Mouse (Mus musculus): ENCODE measurements around the gene Hspa12b. TPM values are rescaled to one million over a fixed set of nuclear protein-coding genes. Genes with fewer than 3 reads are reported as not detected.

Hspa12b gene
- polyA plus RNA-seq, 1 experiment from 2014 or later = 2.1 TPM

GRCm38 (mm10) chr2:131149254-131149578 lies 22.1 kb downstream of the Hspa12b start:
- H3K4me1 ChIP-seq (replicated peaks) = peaks cover 50% of the 10 kb centered on the region
- ATAC-seq (ENCODE audit: low read depth) (no peak), DNase-seq (no peak)
- no peak overlapping the region for H3K4me3 ChIP-seq (replicated peaks)
- no peaks in the 10 kb centered on the region for H3K9me3 ChIP-seq (replicated peaks)
- H3K4me2 ChIP-seq = no peak overlapping the region
- peak overlapping the region; percentile 44 for H3K27ac ChIP-seq
- 86% methylated on average over 3 of the region's 3 CpGs for WGBS (ENCODE audit: insufficient replicate concordance)
- H3K27me3 ChIP-seq = no peaks in the 10 kb centered on the region
- H3K36me3 ChIP-seq = peaks cover 97% of the 10 kb centered on the region
- H3K9ac ChIP-seq = no peak overlapping the region

DNA sequence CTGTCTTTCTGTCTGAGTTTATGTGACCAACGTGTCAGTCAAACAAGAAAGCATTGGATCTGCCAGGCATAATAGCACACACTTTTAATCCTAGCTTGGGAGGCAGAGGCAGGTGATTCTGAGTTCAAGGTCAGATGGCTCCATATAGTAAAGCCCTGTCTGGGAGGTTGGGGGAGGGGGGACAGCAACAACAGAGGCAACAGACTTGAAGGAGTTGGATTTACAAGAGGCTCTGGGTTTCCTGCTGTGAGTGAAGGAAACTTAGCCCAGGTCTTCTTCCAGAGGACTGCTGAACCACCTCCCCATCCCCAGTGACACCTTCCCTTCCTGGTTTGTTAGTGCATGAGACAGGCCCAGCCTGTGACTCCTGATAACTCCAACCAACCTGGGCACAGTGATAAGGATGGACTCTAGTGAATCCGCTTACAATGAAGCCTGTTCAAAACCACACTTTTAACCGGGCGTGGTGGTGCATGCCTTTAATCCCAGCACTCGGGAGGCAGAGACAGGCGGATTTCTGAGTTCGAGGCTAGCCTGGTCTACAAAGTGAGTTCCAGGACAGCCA lies 25.2 kb downstream of the Hspa12b start:
- Histone ChIP-seq H3K4me2 (peak overlapping the region; percentile 46), H3K27me3 (no peaks in the 10 kb centered on the region), H3K9ac (peak overlapping the region; percentile 53; the same call in 1 of the 2 replicates), H3K9me3 (replicated peaks) (no peaks in the 10 kb centered on the region), H3K4me3 (replicated peaks) (0 out of 2 replicates have a peak overlapping the region, but pooled peaks have one; percentile 4), H3K36me3 (peaks cover 89% of the 10 kb centered on the region), H3K4me1 (replicated peaks) (peaks cover 71% of the 10 kb centered on the region), H3K27ac (peak overlapping the region; percentile 89)
- ATAC-seq (ENCODE audit: low read depth) = peak; percentile 97
- WGBS (ENCODE audit: insufficient replicate concordance) = 32% methylated on average over 7 of the region's 7 CpGs
- peak; percentile 77 for DNase-seq

DNA sequence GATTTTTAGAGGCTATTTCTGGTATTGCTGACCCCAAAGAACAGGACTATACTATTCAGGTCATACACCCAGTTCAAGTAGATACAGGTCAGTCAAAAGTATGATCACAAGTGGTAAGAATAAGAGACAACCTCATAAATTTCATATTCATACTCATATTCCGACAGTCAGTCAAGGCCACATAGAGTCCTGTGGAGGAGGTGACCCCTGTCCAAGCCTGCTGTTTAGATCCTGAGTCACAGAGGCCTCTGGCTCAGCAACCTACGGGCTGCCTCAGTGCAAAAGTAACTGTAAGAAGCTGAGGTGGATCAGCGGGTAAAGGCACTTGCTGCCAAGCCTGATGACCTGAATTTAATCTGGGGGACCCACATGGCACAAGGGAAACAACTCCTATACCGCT lies 27.0 kb downstream of the Hspa12b start:
- Histone ChIP-seq H3K4me1 (replicated peaks) (peaks cover 87% of the 10 kb centered on the region), H3K27ac (peak overlapping the region; percentile 89)
- WGBS (ENCODE audit: insufficient replicate concordance) = 87% methylated on average over 4 of the region's 4 CpGs

DNA sequence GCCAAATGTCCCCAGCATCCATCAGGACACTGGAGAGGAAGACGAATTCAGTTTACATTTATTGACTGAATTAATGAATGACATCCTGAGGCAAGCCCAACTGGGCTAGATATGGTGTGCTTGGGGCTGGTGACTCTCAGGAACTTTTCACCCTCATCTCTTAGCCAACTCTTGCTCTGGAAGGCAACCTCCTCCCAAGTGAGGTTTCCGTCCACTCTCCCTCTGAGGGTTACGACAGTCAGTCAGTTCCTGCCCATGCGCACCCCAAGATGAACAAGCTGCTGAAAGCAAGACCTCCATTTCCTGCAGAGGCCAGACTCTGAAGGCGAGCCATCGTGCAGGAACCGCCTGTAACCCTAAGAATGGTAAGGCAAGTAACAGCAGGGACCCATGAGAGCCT lies 29.9 kb downstream of the Hspa12b start:
- ATAC-seq (ENCODE audit: low read depth) = no peak
- peak overlapping the region; percentile 87 for H3K9ac ChIP-seq
- no peaks in the 10 kb centered on the region for H3K27me3 ChIP-seq
- H3K4me1 ChIP-seq (replicated peaks) = peaks cover 84% of the 10 kb centered on the region
- peaks cover 49% of the 10 kb centered on the region for H3K36me3 ChIP-seq
- peak overlapping the region; percentile 79; the same call in 1 of the 2 replicates for H3K4me2 ChIP-seq
- no peak for DNase-seq
- H3K27ac ChIP-seq = peak overlapping the region; percentile 95
- WGBS (ENCODE audit: insufficient replicate concordance) = 85% methylated on average over 7 of the region's 7 CpGs
- peak overlapping the region; percentile 75; the same call in 1 of the 2 replicates for H3K4me3 ChIP-seq (replicated peaks)
- H3K9me3 ChIP-seq (replicated peaks) = no peaks in the 10 kb centered on the region

More for the DNA sequence above, 27.0 kb downstream of the Hspa12b start:
- no peak overlapping the region for H3K4me3 ChIP-seq (replicated peaks)
- no peak for DNase-seq
- H3K36me3 ChIP-seq = peaks cover 78% of the 10 kb centered on the region
- no peaks in the 10 kb centered on the region for H3K9me3 ChIP-seq (replicated peaks)
- H3K9ac ChIP-seq = no peak overlapping the region
- ATAC-seq (ENCODE audit: low read depth) = no peak
- H3K27me3 ChIP-seq = no peaks in the 10 kb centered on the region
- no peak overlapping the region for H3K4me2 ChIP-seq

DNA sequence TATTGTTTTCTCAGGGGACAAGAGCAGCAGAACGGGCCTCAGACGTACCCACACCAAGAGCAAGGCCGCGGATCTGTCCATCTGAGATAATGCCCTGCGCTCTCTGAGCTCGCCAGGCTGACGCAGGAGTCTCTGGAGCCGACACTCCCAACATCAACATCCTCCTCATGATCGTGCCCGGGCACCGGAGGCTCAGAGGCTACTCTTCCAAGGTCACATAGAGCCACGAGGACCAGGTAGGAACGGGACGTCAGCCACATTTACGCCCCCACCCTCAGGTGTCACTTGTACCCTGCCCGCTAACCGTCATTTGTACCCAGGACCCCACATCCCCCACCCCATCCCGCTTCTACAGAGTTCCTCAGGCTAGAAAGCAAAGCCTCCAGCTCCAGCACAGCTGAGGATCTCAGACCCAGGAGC lies 32.4 kb downstream of the Hspa12b start:
- peaks cover 26% of the 10 kb centered on the region for H3K36me3 ChIP-seq
- H3K4me3 ChIP-seq (replicated peaks) = peak overlapping the region; percentile 75
- DNase-seq (peak; percentile 78), ATAC-seq (ENCODE audit: low read depth) (peak; percentile 85)
- H3K27ac ChIP-seq = peak overlapping the region; percentile 95
- no peaks in the 10 kb centered on the region for H3K27me3 ChIP-seq
- H3K4me1 ChIP-seq (replicated peaks) = peaks cover 59% of the 10 kb centered on the region
- H3K9me3 ChIP-seq (replicated peaks) = no peaks in the 10 kb centered on the region
- H3K9ac ChIP-seq = peak overlapping the region; percentile 87
- H3K4me2 ChIP-seq = peak overlapping the region; percentile 79
- 1% methylated on average over 18 of the region's 18 CpGs for WGBS (ENCODE audit: insufficient replicate concordance)

- H3K27me3 ChIP-seq = no peaks in the 10 kb centered on the region
- WGBS (ENCODE audit: insufficient replicate concordance) = under 1% methylated on average over 54 of the region's 54 CpGs
These were observed 33.0 kb downstream of the Hspa12b start, which contains the start of gene 1700037H04Rik for GRCm38 (mm10) chr2:131159938-131160581. TSS of gene 1700037H04Rik (minus strand) at chr2:131160081.

DNA sequence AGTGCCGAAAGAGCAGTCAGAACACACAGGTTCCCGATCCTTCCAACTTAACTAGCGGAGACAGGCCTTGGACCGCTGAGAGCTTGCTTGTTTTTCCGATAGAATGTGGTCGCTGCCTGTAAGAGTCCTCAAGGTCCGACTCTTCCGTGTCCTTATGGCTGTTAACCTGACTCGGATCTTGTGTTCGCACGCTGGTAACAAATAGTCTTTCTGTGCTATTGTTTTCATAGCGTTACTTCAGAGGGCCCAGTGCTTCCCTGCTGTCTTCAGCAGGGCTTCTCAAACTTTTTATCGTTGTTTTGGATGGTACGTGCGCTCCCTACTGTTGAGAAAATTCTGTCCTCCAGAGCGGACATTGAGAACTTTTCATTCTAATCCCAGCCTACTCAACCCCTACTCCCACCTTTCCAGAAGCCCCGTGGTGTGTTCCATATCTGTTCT lies 33.6 kb downstream of the Hspa12b start:
- H3K4me3 ChIP-seq (replicated peaks) = peak overlapping the region; percentile 75
- H3K36me3 ChIP-seq = peaks cover 14% of the 10 kb centered on the region
- ATAC-seq (ENCODE audit: low read depth) (no peak), DNase-seq (no peak)
- 2% methylated on average over 17 of the region's 17 CpGs for WGBS (ENCODE audit: insufficient replicate concordance)
- no peaks in the 10 kb centered on the region for H3K27me3 ChIP-seq
- H3K27ac ChIP-seq = peak overlapping the region; percentile 94
- H3K9ac ChIP-seq = peak overlapping the region; percentile 81
- peaks cover 47% of the 10 kb centered on the region for H3K4me1 ChIP-seq (replicated peaks)
- peak overlapping the region; percentile 95 for H3K4me2 ChIP-seq
- H3K9me3 ChIP-seq (replicated peaks) = no peaks in the 10 kb centered on the region

More at GRCm38 (mm10) chr2:131159938-131160581, 33.0 kb downstream of the Hspa12b start, which contains the start of gene 1700037H04Rik:
- peak; percentile 95 for DNase-seq
- peak within 1 kb of the TSS; percentile 95 for H3K27ac ChIP-seq
- H3K9ac ChIP-seq = peak within 1 kb of the TSS; percentile 87
- peak within 1 kb of the TSS; percentile 75 for H3K4me3 ChIP-seq (replicated peaks)
- peaks cover 53% of the 10 kb centered on the region for H3K4me1 ChIP-seq (replicated peaks)
- H3K36me3 ChIP-seq = peaks cover 21% of the 10 kb centered on the region
- ATAC-seq (ENCODE audit: low read depth) = peak; percentile 91
- peak within 1 kb of the TSS; percentile 95 for H3K4me2 ChIP-seq
- H3K9me3 ChIP-seq (replicated peaks) = no peaks in the 10 kb centered on the region

- H3K9me3 ChIP-seq (replicated peaks) = no peaks in the 10 kb centered on the region
- no peak overlapping the region for H3K4me3 ChIP-seq (replicated peaks)
- no peak for ATAC-seq (ENCODE audit: low read depth)
- DNase-seq = no peak
- H3K27me3 ChIP-seq = peaks cover 7% of the 10 kb centered on the region
- H3K9ac ChIP-seq = no peak overlapping the region
- WGBS (ENCODE audit: insufficient replicate concordance) = 75% methylated on average over 7 of the region's 7 CpGs
- H3K36me3 ChIP-seq = no peaks in the 10 kb centered on the region
- no peak overlapping the region for H3K27ac ChIP-seq
- no peak overlapping the region for H3K4me2 ChIP-seq
- peaks cover 15% of the 10 kb centered on the region for H3K4me1 ChIP-seq (replicated peaks)
These were observed 36.8 kb downstream of the Hspa12b start for GRCm38 (mm10) chr2:131163924-131164323.

- Histone ChIP-seq H3K27me3 (peaks cover 29% of the 10 kb centered on the region), H3K4me3 (replicated peaks) (no peak overlapping the region), H3K9ac (no peak overlapping the region), H3K4me2 (no peak overlapping the region), H3K27ac (no peak overlapping the region), H3K4me1 (replicated peaks) (peaks cover 6% of the 10 kb centered on the region), H3K9me3 (replicated peaks) (no peaks in the 10 kb centered on the region), H3K36me3 (no peaks in the 10 kb centered on the region)
- DNase-seq (no peak), ATAC-seq (ENCODE audit: low read depth) (no peak)
- WGBS (ENCODE audit: insufficient replicate concordance) = 77% methylated on average over 2 of the region's 2 CpGs
These were observed 39.1 kb downstream of the Hspa12b start for GRCm38 (mm10) chr2:131166172-131166571.

DNA sequence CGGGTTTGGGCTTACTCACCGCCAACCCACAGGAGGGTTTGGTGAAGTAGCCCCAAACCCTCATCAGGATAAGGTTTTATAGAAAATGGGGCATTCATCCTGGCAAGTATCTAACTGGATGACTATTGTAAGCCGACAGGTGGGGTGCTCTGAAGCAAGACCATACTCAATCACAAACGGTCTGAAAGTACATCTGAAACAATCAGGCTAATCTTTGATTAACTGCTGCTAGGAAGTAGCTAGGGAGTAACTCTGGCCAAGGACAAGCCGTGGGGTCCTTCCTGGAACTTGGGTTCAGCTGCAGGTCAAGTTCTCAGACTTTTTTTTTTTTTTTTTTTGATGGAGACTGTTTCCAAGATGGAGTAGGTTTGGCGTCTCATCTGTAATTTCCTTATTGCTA lies 40.9 kb downstream of the Hspa12b start:
- ATAC-seq (ENCODE audit: low read depth) = no peak
- H3K36me3 ChIP-seq = no peaks in the 10 kb centered on the region
- no peak overlapping the region for H3K9ac ChIP-seq
- WGBS (ENCODE audit: insufficient replicate concordance) = 67% methylated on average over 6 of the region's 6 CpGs
- no peak for DNase-seq
- H3K9me3 ChIP-seq (replicated peaks) = no peaks in the 10 kb centered on the region
- peaks cover 20% of the 10 kb centered on the region for H3K4me1 ChIP-seq (replicated peaks)
- no peak overlapping the region for H3K27ac ChIP-seq
- H3K27me3 ChIP-seq = peaks cover 47% of the 10 kb centered on the region
- no peak overlapping the region for H3K4me3 ChIP-seq (replicated peaks)
- no peak overlapping the region for H3K4me2 ChIP-seq

DNA sequence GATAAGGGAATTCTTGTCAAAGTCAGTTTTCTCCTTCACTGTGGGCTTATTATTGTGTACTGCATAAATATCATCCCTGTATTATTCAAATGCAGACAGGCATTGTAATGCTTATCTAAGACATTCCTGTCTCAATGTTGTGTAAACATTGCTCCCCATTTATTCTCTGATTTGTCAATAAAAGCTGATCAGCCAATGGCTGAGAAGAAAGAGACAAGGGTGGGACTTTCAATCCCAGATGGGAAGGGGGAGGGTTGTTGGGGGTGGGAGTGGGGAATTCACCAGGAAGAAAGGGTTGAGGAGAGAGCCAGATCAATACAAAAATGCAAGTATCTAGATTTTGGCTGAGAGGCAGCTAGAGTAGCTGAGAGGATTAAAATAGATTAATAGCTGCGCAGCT lies 41.8 kb downstream of the Hspa12b start:
- ATAC-seq (ENCODE audit: low read depth) = no peak
- peaks cover 57% of the 10 kb centered on the region for H3K27me3 ChIP-seq

More for the DNA sequence above, 41.8 kb downstream of the Hspa12b start:
- H3K9me3 ChIP-seq (replicated peaks) = no peaks in the 10 kb centered on the region
- no peak overlapping the region for H3K27ac ChIP-seq
- no peak overlapping the region for H3K4me2 ChIP-seq
- H3K9ac ChIP-seq = no peak overlapping the region
- DNase-seq = no peak
- H3K4me1 ChIP-seq (replicated peaks) = peaks cover 23% of the 10 kb centered on the region
- H3K4me3 ChIP-seq (replicated peaks) = no peak overlapping the region
- no peaks in the 10 kb centered on the region for H3K36me3 ChIP-seq
- WGBS (ENCODE audit: insufficient replicate concordance) = 71% methylated on average over 1 of the region's 1 CpGs
